In the genomic region with DNA sequence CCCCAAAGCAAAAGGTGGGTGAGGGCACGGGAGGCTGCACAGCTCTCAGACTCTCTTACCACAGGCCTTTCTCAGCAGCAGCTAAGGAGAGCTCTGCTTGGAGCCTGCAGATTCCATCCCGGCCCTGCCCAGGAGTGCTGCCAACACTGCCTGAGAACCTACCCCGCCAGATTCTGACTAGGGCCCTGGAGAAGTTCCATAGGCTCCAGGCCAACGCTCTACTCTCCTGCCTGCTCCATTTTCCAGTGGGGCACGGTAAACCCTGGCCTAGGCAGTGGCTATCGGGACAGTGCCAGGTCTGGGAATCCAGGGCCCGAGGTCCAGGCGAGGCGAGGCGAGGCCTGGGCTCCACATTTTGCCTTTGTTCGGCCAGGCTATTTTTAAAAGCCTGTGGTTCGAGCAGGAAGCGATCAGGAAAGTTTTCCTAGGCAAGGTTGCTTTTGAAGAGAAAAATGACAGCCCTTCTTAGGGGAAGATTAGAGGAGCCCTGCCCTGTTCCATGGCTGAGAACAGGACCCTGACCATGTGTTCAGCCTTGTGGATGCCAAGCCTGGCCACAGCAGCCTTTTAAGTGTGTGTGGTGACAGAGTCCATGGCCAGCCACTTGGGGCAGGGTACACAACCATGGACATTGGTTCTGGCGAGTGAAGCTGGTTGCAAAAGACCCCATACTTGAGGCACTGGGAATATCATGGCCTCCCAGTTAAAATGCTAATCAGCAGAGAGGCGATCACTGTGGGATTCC, we compare ENCODE assay signal across 8 mouse cellular contexts.
DNase-seq lines count a peak whose midpoint lies in the region; ATAC-seq and TF ChIP-seq lines count a peak whose summit lies in the region.

No protein-coding gene starts in this region.

- H3K27ac ChIP-seq in forebrain, embryonic 10.5 days: peak overlapping the region; percentile 63
- H3K27ac ChIP-seq in forebrain, embryonic 12.5 days: no peak overlapping the region
- H3K27ac ChIP-seq in heart, embryonic 13.5 days (replicated peaks): peak overlapping the region; percentile 85
- peak overlapping the region; percentile 72; the same call in 1 of the 2 replicates for H3K27ac ChIP-seq in stomach, embryonic 14.5 days (ENCODE audit: low read length)

- H3K9me3 ChIP-seq in forebrain, embryonic 10.5 days: no peaks in the 10 kb centered on the region
- H3K9me3 ChIP-seq in forebrain, embryonic 12.5 days: 0 out of 2 replicates have a peak, but pooled peaks cover 4% of the 10 kb centered on the region
- no peaks in the 10 kb centered on the region for H3K9me3 ChIP-seq in heart, embryonic 13.5 days
- H3K9me3 ChIP-seq in stomach, embryonic 14.5 days (ENCODE audit: control insufficient read depth, low read depth, low read length): no peaks in the 10 kb centered on the region

- H3K4me1 ChIP-seq in forebrain, embryonic 10.5 days: peaks cover 5% of the 10 kb centered on the region; the same call in 1 of the 2 replicates
- no peaks in the 10 kb centered on the region for H3K4me1 ChIP-seq in forebrain, embryonic 12.5 days
- peaks cover 43% of the 10 kb centered on the region for H3K4me1 ChIP-seq in heart, embryonic 13.5 days
- peaks cover 25% of the 10 kb centered on the region for H3K4me1 ChIP-seq in lung, adult 2 months (ENCODE audit: control insufficient read depth, insufficient read depth, low read length)
- H3K4me1 ChIP-seq in stomach, embryonic 14.5 days (ENCODE audit: control insufficient read depth, insufficient read depth, low read length): 0 out of 2 replicates have a peak, but pooled peaks cover 9% of the 10 kb centered on the region

- DNase-seq in forebrain, embryonic 10.5 days (ENCODE audit: extremely low spot score, low spot score): no peak
- DNase-seq in fibroblast of lung, adult 2 months (ENCODE audit: low read depth): peak; percentile 99
- peak; percentile 57 to 73 for DNase-seq in kidney, postnatal 36 days
- peak; percentile 57 for DNase-seq in lung, adult 2 months
- no peak for DNase-seq in spleen, postnatal 4 days (ENCODE audit: low spot score in 2 of 2)

- H3K27me3 ChIP-seq in forebrain, embryonic 10.5 days (ENCODE audit: poor library complexity, severe bottlenecking): no peaks in the 10 kb centered on the region
- no peaks in the 10 kb centered on the region for H3K27me3 ChIP-seq in forebrain, embryonic 12.5 days
- no peaks in the 10 kb centered on the region for H3K27me3 ChIP-seq in heart, embryonic 13.5 days (replicated peaks)
- no peaks in the 10 kb centered on the region for H3K27me3 ChIP-seq in stomach, embryonic 14.5 days (ENCODE audit: control insufficient read depth, insufficient read depth, low read length)

- peaks cover 95% of the 10 kb centered on the region for H3K36me3 ChIP-seq in forebrain, embryonic 10.5 days (replicated peaks)
- H3K36me3 ChIP-seq in forebrain, embryonic 12.5 days (replicated peaks): peaks cover 18% of the 10 kb centered on the region
- H3K36me3 ChIP-seq in heart, embryonic 13.5 days: peaks cover 92% of the 10 kb centered on the region
- H3K36me3 ChIP-seq in stomach, embryonic 14.5 days (ENCODE audit: control insufficient read depth, insufficient read depth, low read length): peaks cover 64% of the 10 kb centered on the region

- no peak overlapping the region for H3K4me3 ChIP-seq in forebrain, embryonic 10.5 days
- H3K4me3 ChIP-seq in forebrain, embryonic 12.5 days (replicated peaks): no peak overlapping the region
- H3K4me3 ChIP-seq in heart, embryonic 13.5 days: no peak overlapping the region
- no peak overlapping the region for H3K4me3 ChIP-seq in lung, adult 2 months (replicated peaks; ENCODE audit: extremely low read depth, low read depth, low read length)
- no peak overlapping the region for H3K4me3 ChIP-seq in stomach, embryonic 14.5 days (ENCODE audit: low read depth, low read length)

- TF ChIP-seq CTCF in lung, adult 2 months (IDR thresholded peaks at IDR 0.05; ENCODE audit: insufficient read depth, low read length): 0 out of 2 replicates have a peak, but pooled peaks have one; percentile 6

- H3K9ac ChIP-seq in forebrain, embryonic 12.5 days: no peak overlapping the region
- H3K9ac ChIP-seq in heart, embryonic 13.5 days: peak overlapping the region; percentile 51
- H3K9ac ChIP-seq in stomach, embryonic 14.5 days (replicated peaks; ENCODE audit: low read depth, low read length): no peak overlapping the region

- no peak for TF ChIP-seq POLR2A in lung, adult 2 months (IDR thresholded peaks at IDR 0.05; ENCODE audit: borderline replicate concordance, extremely low read depth, low read depth, low read length)

- no peak overlapping the region for H3K4me2 ChIP-seq in forebrain, embryonic 12.5 days
- peak overlapping the region; percentile 13; the same call in 1 of the 2 replicates for H3K4me2 ChIP-seq in heart, embryonic 13.5 days
- H3K4me2 ChIP-seq in stomach, embryonic 14.5 days (replicated peaks; ENCODE audit: low read depth, low read length): no peak overlapping the region

- no peak for ATAC-seq in forebrain, embryonic 12.5 days (ENCODE audit: low FRiP score)
- ATAC-seq in heart, embryonic 13.5 days (ENCODE audit: extremely low read depth, insufficient number of reproducible peaks, low FRiP score, low TSS enrichment): no peak
- no peak for ATAC-seq in stomach, embryonic 14.5 days (ENCODE audit: insufficient number of reproducible peaks, insufficient read depth, low FRiP score, low read depth)

- WGBS in forebrain, embryonic 10.5 days: 90% methylated on average over 15 of the region's 15 CpGs
- 89% methylated on average over 15 of the region's 15 CpGs for WGBS in forebrain, embryonic 12.5 days
- 48% methylated on average over 15 of the region's 15 CpGs for WGBS in heart, embryonic 13.5 days
- 30% methylated on average over 15 of the region's 15 CpGs for WGBS in lung, adult 2 months
- WGBS in stomach, embryonic 14.5 days: 77% methylated on average over 15 of the region's 15 CpGs

Comparison
In these comparisons a context has a peak if more than half of its experiments do, and no peak if none do; other contexts are left out.
1. DNase-seq: peak in fibroblast of lung, adult 2 months (single experiment), kidney, postnatal 36 days (2 of 2) and lung, adult 2 months (single experiment); none in forebrain, embryonic 10.5 days (single experiment) and spleen, postnatal 4 days (0 of 2).